Mouse (Mus musculus) lung, adult 2 months (tissue): ENCODE measurements around the gene Pnpla2.

Source experiments
- CTCF ChIP-seq: fragments of 200-500 bp; IDR thresholded peaks from 2 replicates; pipeline ENCODE4 v1.5.1; 2011; ENCODE audit warnings: mild to moderate bottlenecking, low read length, control low read depth; ENCODE audit not compliant: insufficient read depth
- POLR2A ChIP-seq: fragments of 200-500 bp; IDR thresholded peaks from 2 replicates; pipeline ENCODE4 v1.6.1; 2011; ENCODE audit warnings: low read depth, mild to moderate bottlenecking, control low read depth, low read length, borderline replicate concordance; ENCODE audit errors: extremely low read depth

DNA sequence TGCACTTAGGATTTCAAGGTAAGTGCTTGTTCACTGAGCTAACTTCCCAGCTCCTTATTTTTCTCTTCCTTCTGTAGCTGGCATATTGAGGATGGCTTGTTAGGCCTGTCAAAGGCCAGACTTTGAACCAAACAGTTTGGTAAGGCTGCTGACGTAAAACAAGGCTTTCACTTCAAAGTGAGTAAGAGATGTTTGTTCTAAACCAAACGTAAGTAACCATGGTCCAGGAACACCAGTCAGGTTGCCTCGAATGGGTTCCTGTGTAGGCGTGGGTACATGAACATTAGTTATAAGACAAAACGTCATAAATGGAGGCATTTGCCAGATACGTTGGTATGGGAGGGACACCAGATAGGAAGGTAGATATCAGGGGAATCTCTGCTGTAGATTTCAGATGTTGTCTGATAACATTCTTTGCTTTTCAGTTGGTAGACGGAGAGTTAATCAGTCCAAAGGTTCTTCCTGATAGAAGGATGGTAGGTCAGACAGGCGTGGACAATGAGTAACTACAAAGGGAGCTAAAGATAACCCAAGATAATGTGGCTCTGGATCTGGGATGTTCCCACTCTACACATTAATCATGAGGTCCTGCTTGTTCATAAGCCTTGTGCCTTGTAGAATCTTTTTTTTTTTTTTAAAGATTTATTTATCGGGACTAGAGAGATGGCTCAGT, 34.8 kb upstream of the Pnpla2 start:
- TF ChIP-seq CTCF (no peak), POLR2A (no peak)
